Mouse (Mus musculus) lung, adult 2 months (tissue): ENCODE results near the gene Cyb5r2.

ENCODE experiments used
- CTCF ChIP-seq: fragments of 200-500 bp; IDR thresholded peaks from 2 replicates; pipeline ENCODE4 v1.5.1; 2011; ENCODE audit warnings: mild to moderate bottlenecking, low read length, control low read depth; ENCODE audit not compliant: insufficient read depth
- POLR2A ChIP-seq: fragments of 200-500 bp; IDR thresholded peaks from 2 replicates; pipeline ENCODE4 v1.6.1; 2011; ENCODE audit warnings: low read depth, mild to moderate bottlenecking, control low read depth, low read length, borderline replicate concordance; ENCODE audit errors: extremely low read depth

GRCm38 (mm10) chr7:107720771-107721170 is 37.1 kb downstream of the Cyb5r2 start:
- TF ChIP-seq CTCF = no peak
- no peak for TF ChIP-seq POLR2A
